Mouse (Mus musculus): ENCODE measurements around the gene Mettl1. TPM values are rescaled to one million over a fixed set of nuclear protein-coding genes. Genes with fewer than 3 reads are reported as not detected.

Gene Mettl1
- polyA plus RNA-seq, 1 experiment = 12.1 TPM

- TF ChIP-seq FLI1 (IDR thresholded peaks at IDR 0.05; ENCODE audit: low read length) (no peak), GATA1 (IDR thresholded peaks at IDR 0.05; ENCODE audit: borderline replicate concordance, low read length) (no peak)
- H3K36me3 ChIP-seq (replicated peaks; ENCODE audit: low read length) = peaks cover 22% of the 10 kb centered on the region
- H3K4me3 ChIP-seq (replicated peaks) = peak overlapping the region; percentile 94
- H3K27me3 ChIP-seq (replicated peaks) = peaks cover 31% of the 10 kb centered on the region
- H3K4me1 ChIP-seq = peaks cover 38% of the 10 kb centered on the region
- no peaks in the 10 kb centered on the region for H3K9me3 ChIP-seq
Observed at GRCm38 (mm10) chr10:127042468-127043115, 1.4 kb downstream of the Mettl1 start.

GRCm38 (mm10) chr10:127043187-127043586 lies 2.0 kb downstream of the Mettl1 start:
- peaks cover 22% of the 10 kb centered on the region for H3K36me3 ChIP-seq (replicated peaks; ENCODE audit: low read length)
- TF ChIP-seq GATA1 (IDR thresholded peaks at IDR 0.05; ENCODE audit: borderline replicate concordance, low read length) (no peak), FLI1 (IDR thresholded peaks at IDR 0.05; ENCODE audit: low read length) (no peak)
- no peaks in the 10 kb centered on the region for H3K9me3 ChIP-seq
- H3K4me1 ChIP-seq = peaks cover 42% of the 10 kb centered on the region
- no peak overlapping the region for H3K4me3 ChIP-seq (replicated peaks)
- H3K27me3 ChIP-seq (replicated peaks) = peaks cover 33% of the 10 kb centered on the region

- Histone ChIP-seq H3K4me1 (peaks cover 55% of the 10 kb centered on the region), H3K4me3 (replicated peaks) (peak within 1 kb of the TSS; percentile 83), H3K36me3 (replicated peaks; ENCODE audit: low read length) (peaks cover 22% of the 10 kb centered on the region), H3K27me3 (replicated peaks) (peaks cover 53% of the 10 kb centered on the region), H3K9me3 (no peaks in the 10 kb centered on the region)
- no peak for TF ChIP-seq FLI1 (IDR thresholded peaks at IDR 0.05; ENCODE audit: low read length)
- TF ChIP-seq GATA1 (IDR thresholded peaks at IDR 0.05; ENCODE audit: borderline replicate concordance, low read length) = no peak
Observed at GRCm38 (mm10) chr10:127047954-127048353, 6.7 kb downstream of the Mettl1 start, which contains the start of gene Cyp27b1. Gene Cyp27b1, plus strand, starts transcription at chr10:127048250.

GRCm38 (mm10) chr10:127048608-127049394 lies 7.6 kb downstream of the Mettl1 start:
- Histone ChIP-seq H3K4me3 (replicated peaks) (peak overlapping the region; percentile 83), H3K9me3 (no peaks in the 10 kb centered on the region), H3K27me3 (replicated peaks) (peaks cover 59% of the 10 kb centered on the region), H3K4me1 (peaks cover 48% of the 10 kb centered on the region), H3K36me3 (replicated peaks; ENCODE audit: low read length) (peaks cover 17% of the 10 kb centered on the region)
- TF ChIP-seq FLI1 (IDR thresholded peaks at IDR 0.05; ENCODE audit: low read length) = no peak
- no peak for TF ChIP-seq GATA1 (IDR thresholded peaks at IDR 0.05; ENCODE audit: borderline replicate concordance, low read length)

GRCm38 (mm10) chr10:127049395-127050118 lies 8.3 kb downstream of the Mettl1 start:
- peaks cover 48% of the 10 kb centered on the region for H3K4me1 ChIP-seq
- no peaks in the 10 kb centered on the region for H3K9me3 ChIP-seq
- peak overlapping the region; percentile 83 for H3K4me3 ChIP-seq (replicated peaks)
- H3K36me3 ChIP-seq (replicated peaks; ENCODE audit: low read length) = peaks cover 14% of the 10 kb centered on the region
- H3K27me3 ChIP-seq (replicated peaks) = peaks cover 66% of the 10 kb centered on the region
- no peak for TF ChIP-seq GATA1 (IDR thresholded peaks at IDR 0.05; ENCODE audit: borderline replicate concordance, low read length)
- no peak for TF ChIP-seq FLI1 (IDR thresholded peaks at IDR 0.05; ENCODE audit: low read length)

- H3K27me3 ChIP-seq (replicated peaks) = peaks cover 71% of the 10 kb centered on the region
- peak overlapping the region; percentile 83 for H3K4me3 ChIP-seq (replicated peaks)
Observed at GRCm38 (mm10) chr10:127050119-127050474, 8.9 kb downstream of the Mettl1 start.

GRCm38 (mm10) chr10:127054646-127055045 lies 13.4 kb downstream of the Mettl1 start:
- H3K27me3 ChIP-seq (replicated peaks) = peaks cover 92% of the 10 kb centered on the region
- H3K4me1 ChIP-seq = peaks cover 42% of the 10 kb centered on the region
- peaks cover 14% of the 10 kb centered on the region for H3K9me3 ChIP-seq
- peaks cover 4% of the 10 kb centered on the region for H3K36me3 ChIP-seq (replicated peaks; ENCODE audit: low read length)
- TF ChIP-seq FLI1 (IDR thresholded peaks at IDR 0.05; ENCODE audit: low read length) (no peak), GATA1 (IDR thresholded peaks at IDR 0.05; ENCODE audit: borderline replicate concordance, low read length) (no peak)
- no peak overlapping the region for H3K4me3 ChIP-seq (replicated peaks)

More at GRCm38 (mm10) chr10:127050119-127050474, 8.9 kb downstream of the Mettl1 start:
- H3K9me3 ChIP-seq = no peaks in the 10 kb centered on the region
- H3K36me3 ChIP-seq (replicated peaks; ENCODE audit: low read length) = peaks cover 8% of the 10 kb centered on the region
- TF ChIP-seq GATA1 (IDR thresholded peaks at IDR 0.05; ENCODE audit: borderline replicate concordance, low read length) = no peak
- TF ChIP-seq FLI1 (IDR thresholded peaks at IDR 0.05; ENCODE audit: low read length) = no peak
- peaks cover 48% of the 10 kb centered on the region for H3K4me1 ChIP-seq

GRCm38 (mm10) chr10:127055406-127055805 lies 14.2 kb downstream of the Mettl1 start:
- H3K27me3 ChIP-seq (replicated peaks) = peaks cover 91% of the 10 kb centered on the region
- peaks cover 14% of the 10 kb centered on the region for H3K9me3 ChIP-seq
- H3K4me1 ChIP-seq = peaks cover 38% of the 10 kb centered on the region
- TF ChIP-seq GATA1 (IDR thresholded peaks at IDR 0.05; ENCODE audit: borderline replicate concordance, low read length) (no peak), FLI1 (IDR thresholded peaks at IDR 0.05; ENCODE audit: low read length) (no peak)
- H3K36me3 ChIP-seq (replicated peaks; ENCODE audit: low read length) = peaks cover 4% of the 10 kb centered on the region
- H3K4me3 ChIP-seq (replicated peaks) = no peak overlapping the region

GRCm38 (mm10) chr10:127056490-127056889 lies 15.3 kb downstream of the Mettl1 start:
- H3K9me3 ChIP-seq = peaks cover 14% of the 10 kb centered on the region
- H3K27me3 ChIP-seq (replicated peaks) = peaks cover 91% of the 10 kb centered on the region
- no peak for TF ChIP-seq GATA1 (IDR thresholded peaks at IDR 0.05; ENCODE audit: borderline replicate concordance, low read length)
- no peak for TF ChIP-seq FLI1 (IDR thresholded peaks at IDR 0.05; ENCODE audit: low read length)
- no peak overlapping the region for H3K4me3 ChIP-seq (replicated peaks)
- H3K36me3 ChIP-seq (replicated peaks; ENCODE audit: low read length) = peaks cover 4% of the 10 kb centered on the region
- H3K4me1 ChIP-seq = peaks cover 34% of the 10 kb centered on the region

Data from megakaryocyte, embryonic 14.5 days (primary cell).